Mouse (Mus musculus) neural tube, embryonic 11.5 days (tissue): ENCODE measurements around the gene Samsn1. TPM values are rescaled to one million over a fixed set of nuclear protein-coding genes. Genes with fewer than 3 reads are reported as not detected.

Source experiments
- ATAC-seq: fragments of 200-750 bp; cut with Nextera tagmentation; 2 replicates; pipeline ENCODE4 v1.8.0; 2017; ENCODE audit warnings: moderate number of reproducible peaks, mild to moderate bottlenecking, moderate TSS enrichment, moderate library complexity; ENCODE audit not compliant: insufficient read depth, low FRiP score, low TSS enrichment
- DNase-seq: peaks from one replicate; pipeline ENCODE4 v3.0.0-alpha.2; 2015; ENCODE audit warnings: low spot score
- H3K27ac ChIP-seq: fragments of 300-500 bp; sonication (generic); 2 replicates; pipeline ENCODE4 v1.5.1; 2014; ENCODE audit warnings: low read depth, mild to moderate bottlenecking, low read length
- H3K27me3 ChIP-seq: fragments of 300-500 bp; sonication (generic); 2 replicates; pipeline ENCODE4 v1.6.1; 2014; ENCODE audit warnings: mild to moderate bottlenecking, low read length, mixed read lengths; ENCODE audit not compliant: control insufficient read depth, insufficient read depth
- H3K36me3 ChIP-seq: fragments of 300-500 bp; sonication (generic); 2 replicates; pipeline ENCODE4 v1.6.1; 2014; ENCODE audit warnings: mild to moderate bottlenecking, low read length, moderate library complexity, mixed read lengths; ENCODE audit not compliant: control insufficient read depth, insufficient read depth
- H3K4me1 ChIP-seq: fragments of 300-500 bp; sonication (generic); 2 replicates; pipeline ENCODE4 v1.6.1; 2014; ENCODE audit warnings: low read length, mixed read lengths; ENCODE audit not compliant: control insufficient read depth, insufficient read depth
- H3K4me2 ChIP-seq: fragments of 300-500 bp; sonication (generic); 2 replicates; pipeline ENCODE4 v1.6.1; 2014; ENCODE audit warnings: low read depth, mild to moderate bottlenecking, moderate library complexity
- H3K4me3 ChIP-seq: fragments of 300-500 bp; sonication (generic); 2 replicates; pipeline ENCODE4 v1.5.1; 2014; ENCODE audit warnings: low read depth, low read length
- H3K9ac ChIP-seq: fragments of 300-500 bp; sonication (generic); 2 replicates; pipeline ENCODE4 v1.6.1; 2014; ENCODE audit warnings: mild to moderate bottlenecking, low read length
- H3K9me3 ChIP-seq: fragments of 300-500 bp; sonication (generic); 2 replicates; pipeline ENCODE4 v1.6.1; 2016; ENCODE audit warnings: low read length; ENCODE audit not compliant: control insufficient read depth
- WGBS: fragments of 180-500 bp; shearing (Covaris S2); extraction: QIAGEN DNeasy Blood & Tissue Kit; methylation state at CpG from one replicate; pipeline ENCODE4 v1.1.7; 2014; 5-methylcytosine and 5-hydroxymethylcytosine counted together
- polyA plus RNA-seq: library from polyadenylated mRNA; unstranded; fragments of >200 nt; fragmentation: Nextera tagmentation; extraction: Ambion mirVana; gene quantifications from 2 replicates; pipeline ENCODE4 v1.2.1, GENCODE M21; 2014

Gene Samsn1
- polyA plus RNA-seq, 1 experiment from 2014 or later: 1.8 TPM

GRCm38 (mm10) chr16:75919298-75919697 lies 102.8 kb downstream of the Samsn1 start:
- ATAC-seq (no peak), DNase-seq (no peak)
- no peak overlapping the region for H3K4me3 ChIP-seq
- H3K9ac ChIP-seq: no peak overlapping the region
- no peak overlapping the region for H3K4me2 ChIP-seq
- no peaks in the 10 kb centered on the region for H3K9me3 ChIP-seq
- H3K36me3 ChIP-seq: no peaks in the 10 kb centered on the region
- H3K4me1 ChIP-seq: no peaks in the 10 kb centered on the region
- no peak overlapping the region for H3K27ac ChIP-seq
- no peaks in the 10 kb centered on the region for H3K27me3 ChIP-seq
- 92% methylated on average over 4 of the region's 4 CpGs for WGBS

- Histone ChIP-seq H3K9me3 (no peaks in the 10 kb centered on the region), H3K4me3 (no peak overlapping the region), H3K4me2 (no peak overlapping the region), H3K4me1 (no peaks in the 10 kb centered on the region), H3K9ac (no peak overlapping the region), H3K27me3 (no peaks in the 10 kb centered on the region), H3K36me3 (no peaks in the 10 kb centered on the region), H3K27ac (no peak overlapping the region)
- DNase-seq: no peak
- ATAC-seq: no peak
- WGBS: 89% methylated on average over 5 of the region's 5 CpGs
Measured at GRCm38 (mm10) chr16:75917712-75918111, 104.4 kb downstream of the Samsn1 start.

- ATAC-seq (no peak), DNase-seq (no peak)
- WGBS: 88% methylated on average over 5 of the region's 5 CpGs
- H3K4me2 ChIP-seq: no peak overlapping the region
- H3K27ac ChIP-seq: no peak overlapping the region
- no peaks in the 10 kb centered on the region for H3K9me3 ChIP-seq
- H3K9ac ChIP-seq: no peak overlapping the region
- no peaks in the 10 kb centered on the region for H3K4me1 ChIP-seq
- no peaks in the 10 kb centered on the region for H3K27me3 ChIP-seq
- no peaks in the 10 kb centered on the region for H3K36me3 ChIP-seq
- no peak overlapping the region for H3K4me3 ChIP-seq
Measured at GRCm38 (mm10) chr16:75912051-75912450, 110.0 kb downstream of the Samsn1 start.

GRCm38 (mm10) chr16:75908635-75909494 lies 113.2 kb downstream of the Samsn1 start:
- ATAC-seq: no peak
- Histone ChIP-seq H3K4me3 (no peak overlapping the region), H3K27ac (no peak overlapping the region), H3K9ac (no peak overlapping the region), H3K27me3 (no peaks in the 10 kb centered on the region), H3K36me3 (no peaks in the 10 kb centered on the region), H3K4me1 (no peaks in the 10 kb centered on the region), H3K9me3 (no peaks in the 10 kb centered on the region), H3K4me2 (no peak overlapping the region)
- DNase-seq: no peak
- WGBS: 78% methylated on average over 8 of the region's 8 CpGs

- Histone ChIP-seq H3K27me3 (no peaks in the 10 kb centered on the region), H3K4me2 (no peak overlapping the region), H3K9me3 (no peaks in the 10 kb centered on the region), H3K36me3 (no peaks in the 10 kb centered on the region), H3K9ac (no peak overlapping the region), H3K27ac (no peak overlapping the region), H3K4me3 (no peak overlapping the region), H3K4me1 (no peaks in the 10 kb centered on the region)
- ATAC-seq (no peak), DNase-seq (no peak)
- WGBS: 87% methylated on average over 2 of the region's 2 CpGs
Measured at GRCm38 (mm10) chr16:75906790-75907189, 115.3 kb downstream of the Samsn1 start.

- ATAC-seq (no peak), DNase-seq (no peak)
- Histone ChIP-seq H3K4me3 (no peak overlapping the region), H3K9ac (no peak overlapping the region), H3K4me1 (no peaks in the 10 kb centered on the region), H3K27me3 (no peaks in the 10 kb centered on the region), H3K27ac (no peak overlapping the region), H3K36me3 (no peaks in the 10 kb centered on the region), H3K4me2 (no peak overlapping the region), H3K9me3 (no peaks in the 10 kb centered on the region)
- 100% methylated on average over 1 of the region's 1 CpGs for WGBS
Measured at GRCm38 (mm10) chr16:75906260-75906659, 115.8 kb downstream of the Samsn1 start.

- Histone ChIP-seq H3K4me2 (no peak overlapping the region), H3K27ac (no peak overlapping the region), H3K9ac (no peak overlapping the region), H3K9me3 (no peaks in the 10 kb centered on the region), H3K27me3 (no peaks in the 10 kb centered on the region), H3K4me3 (no peak overlapping the region), H3K36me3 (no peaks in the 10 kb centered on the region), H3K4me1 (no peaks in the 10 kb centered on the region)
- WGBS: 95% methylated on average over 1 of the region's 1 CpGs
- ATAC-seq (no peak), DNase-seq (no peak)
Measured at GRCm38 (mm10) chr16:75905324-75905723, 116.8 kb downstream of the Samsn1 start.

GRCm38 (mm10) chr16:75904072-75904471 lies 118.0 kb downstream of the Samsn1 start:
- WGBS: 85% methylated on average over 4 of the region's 4 CpGs
- H3K4me1 ChIP-seq: no peaks in the 10 kb centered on the region
- H3K9me3 ChIP-seq: no peaks in the 10 kb centered on the region
- DNase-seq: no peak
- H3K27me3 ChIP-seq: no peaks in the 10 kb centered on the region
- H3K27ac ChIP-seq: no peak overlapping the region
- H3K9ac ChIP-seq: no peak overlapping the region
- no peak overlapping the region for H3K4me2 ChIP-seq
- no peak for ATAC-seq
- H3K4me3 ChIP-seq: no peak overlapping the region
- H3K36me3 ChIP-seq: no peaks in the 10 kb centered on the region

- H3K9me3 ChIP-seq: no peaks in the 10 kb centered on the region
- ATAC-seq (no peak), DNase-seq (no peak)
- no peak overlapping the region for H3K4me3 ChIP-seq
- H3K27me3 ChIP-seq: no peaks in the 10 kb centered on the region
- H3K4me1 ChIP-seq: no peaks in the 10 kb centered on the region
- H3K27ac ChIP-seq: no peak overlapping the region
- 91% methylated on average over 3 of the region's 3 CpGs for WGBS
- H3K9ac ChIP-seq: no peak overlapping the region
- no peaks in the 10 kb centered on the region for H3K36me3 ChIP-seq
- no peak overlapping the region for H3K4me2 ChIP-seq
Measured at GRCm38 (mm10) chr16:75903028-75903427, 119.1 kb downstream of the Samsn1 start.
